Mouse (Mus musculus): ENCODE data around the gene Mcfd2.
A peak's percentile ranks its signal among the peaks of the same experiment; 100 is the strongest.
"Not testable (repeated sequence)": the region's sequence is repeated elsewhere in the genome, so short reads cannot be mapped to it uniquely, and the experiment has no call there.

Gene Mcfd2

DNA sequence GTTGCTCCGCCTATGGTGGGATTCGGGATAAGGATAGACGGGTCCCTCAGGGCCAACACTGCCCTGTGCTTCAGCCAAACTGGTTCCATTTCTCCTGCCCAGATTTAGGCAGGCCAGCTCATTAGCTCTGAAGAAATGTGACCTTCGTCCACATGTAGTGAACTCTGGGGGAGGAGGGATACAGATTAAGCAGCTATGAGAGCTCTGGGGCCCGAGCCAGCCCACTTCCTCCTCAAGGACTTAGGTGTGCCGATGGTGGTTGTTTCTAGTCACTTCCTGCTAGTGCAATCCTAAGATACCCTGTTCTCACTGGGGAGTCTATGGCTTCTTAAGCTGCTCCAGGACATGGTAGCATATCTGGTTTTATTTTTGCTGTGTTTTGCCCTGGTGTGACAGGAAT, 33.2 kb upstream of the Mcfd2 start:
- peak; percentile 60 for DNase-seq (ENCODE audit: low read depth, low spot score)
- peaks cover 8% of the 10 kb centered on the region for H3K36me3 ChIP-seq (ENCODE audit: control insufficient read depth, insufficient read depth, low read length, poor library complexity, severe bottlenecking)

DNA sequence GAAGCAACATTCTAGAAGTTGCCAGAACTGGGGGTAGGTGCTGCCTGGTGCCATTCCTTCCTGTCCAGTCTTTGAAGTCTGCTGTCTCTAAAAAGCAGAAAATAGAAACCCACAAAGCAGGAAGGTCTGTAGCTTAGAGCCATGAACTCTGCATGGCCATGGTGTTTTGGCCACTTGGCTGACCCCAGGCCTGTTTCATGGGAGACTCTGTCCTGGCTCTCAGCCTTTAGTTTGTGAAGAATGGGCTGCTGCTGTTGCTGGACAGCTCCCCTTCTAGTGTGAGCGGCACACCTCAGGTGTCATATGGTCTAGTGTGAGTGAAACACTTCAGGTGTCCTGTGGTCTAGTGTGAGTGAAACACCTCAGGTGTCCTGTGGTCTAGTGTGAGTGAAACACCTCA, 31.0 kb upstream of the Mcfd2 start:
- H3K36me3 ChIP-seq (ENCODE audit: control insufficient read depth, insufficient read depth, low read length, poor library complexity, severe bottlenecking) = peaks cover 20% of the 10 kb centered on the region
- DNase-seq (ENCODE audit: low read depth, low spot score); H3K27me3 ChIP-seq (ENCODE audit: control insufficient read depth, insufficient read depth, low read length, poor library complexity, severe bottlenecking): not testable (repeated sequence)

More for the DNA sequence above, 33.2 kb upstream of the Mcfd2 start:
- no peaks in the 10 kb centered on the region for H3K27me3 ChIP-seq (ENCODE audit: control insufficient read depth, insufficient read depth, low read length, poor library complexity, severe bottlenecking)

DNA sequence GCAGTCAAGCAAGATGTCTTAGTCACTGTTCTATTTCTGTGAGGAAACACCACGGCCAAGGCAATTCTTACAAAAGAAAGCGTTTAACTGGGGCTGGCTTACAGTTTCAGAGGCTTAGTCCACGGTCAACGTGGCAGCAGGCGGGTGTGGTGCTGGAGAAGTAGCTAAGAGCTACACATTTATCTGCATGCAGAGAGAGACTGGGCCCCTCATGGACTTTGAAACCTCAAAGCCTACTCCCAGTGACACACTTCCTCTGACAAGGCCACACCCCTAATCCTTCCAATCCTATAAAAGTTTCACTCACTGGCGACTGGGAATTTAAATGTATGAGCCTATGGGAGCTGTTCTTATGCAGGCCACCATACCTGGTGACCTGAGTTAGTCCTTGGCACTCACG, 30.0 kb upstream of the Mcfd2 start:
- DNase-seq (ENCODE audit: low read depth, low spot score) = no peak
- H3K36me3 ChIP-seq (ENCODE audit: control insufficient read depth, insufficient read depth, low read length, poor library complexity, severe bottlenecking) = peaks cover 21% of the 10 kb centered on the region
- H3K27me3 ChIP-seq (ENCODE audit: control insufficient read depth, insufficient read depth, low read length, poor library complexity, severe bottlenecking) = no peaks in the 10 kb centered on the region

DNA sequence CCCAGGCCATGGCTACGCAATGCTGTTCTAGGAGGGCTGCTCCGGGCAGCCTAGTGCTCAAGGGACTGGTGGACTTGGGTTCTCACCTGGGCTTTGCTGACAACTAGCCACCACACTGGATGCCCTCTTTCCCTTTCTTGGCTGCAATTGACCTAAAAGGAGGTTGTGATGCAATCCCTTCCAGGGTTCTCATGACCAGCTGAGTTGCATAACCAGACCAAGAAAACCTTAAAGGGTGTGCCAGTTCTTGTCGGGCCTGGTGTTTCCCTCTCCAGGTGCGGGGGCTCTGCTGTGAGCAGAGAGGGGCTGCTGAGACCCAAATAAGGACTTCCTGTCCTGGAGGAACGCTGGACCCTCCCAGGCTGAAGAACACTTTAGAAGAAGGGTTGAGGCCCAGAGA, 27.4 kb upstream of the Mcfd2 start:
- H3K36me3 ChIP-seq (ENCODE audit: control insufficient read depth, insufficient read depth, low read length, poor library complexity, severe bottlenecking) = peaks cover 31% of the 10 kb centered on the region
- DNase-seq (ENCODE audit: low read depth, low spot score) = no peak

DNA sequence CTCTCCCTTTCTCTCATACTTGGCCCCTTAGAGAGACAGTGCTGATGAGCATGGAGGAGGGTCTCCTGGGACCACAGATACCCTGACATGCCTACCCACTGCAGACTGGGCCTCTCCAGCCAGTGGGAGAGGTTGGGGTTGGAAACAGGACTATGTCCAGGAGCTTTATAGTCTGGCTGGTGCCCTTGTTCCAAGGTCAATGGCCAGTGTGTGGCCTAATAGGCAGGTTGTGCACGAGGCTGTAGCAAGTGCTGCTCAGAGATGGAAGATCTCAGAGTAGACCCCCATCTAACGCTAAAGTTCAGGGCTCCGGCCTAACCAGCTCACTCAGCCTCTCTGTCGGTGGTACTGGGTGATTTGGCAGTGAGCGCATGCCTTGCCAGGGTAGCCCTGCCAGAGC, 26.0 kb upstream of the Mcfd2 start:
- Histone ChIP-seq H3K36me3 (ENCODE audit: control insufficient read depth, insufficient read depth, low read length, poor library complexity, severe bottlenecking) (peaks cover 31% of the 10 kb centered on the region), H3K27me3 (ENCODE audit: control insufficient read depth, insufficient read depth, low read length, poor library complexity, severe bottlenecking) (no peaks in the 10 kb centered on the region)
- DNase-seq (ENCODE audit: low read depth, low spot score) = no peak

More for the DNA sequence above, 27.4 kb upstream of the Mcfd2 start:
- no peaks in the 10 kb centered on the region for H3K27me3 ChIP-seq (ENCODE audit: control insufficient read depth, insufficient read depth, low read length, poor library complexity, severe bottlenecking)

DNA sequence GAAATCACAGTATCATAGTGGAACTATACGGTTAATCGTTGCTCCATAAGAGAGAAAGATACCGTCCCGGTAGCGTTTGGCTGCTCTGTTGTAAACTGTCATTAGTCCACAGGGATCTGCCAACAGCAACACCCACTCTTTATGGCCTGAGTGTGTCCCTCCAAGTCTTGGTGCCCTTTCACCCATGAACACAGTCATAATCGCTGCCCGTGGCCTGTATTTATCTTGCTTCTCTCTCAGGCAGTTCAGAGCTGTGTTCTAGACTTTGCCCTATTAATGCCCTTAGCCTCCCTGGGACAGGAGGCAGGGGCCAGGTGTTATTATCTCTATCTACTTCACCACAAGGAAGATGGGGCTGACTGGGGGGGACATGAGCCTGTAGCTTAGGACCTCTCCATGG, 25.3 kb upstream of the Mcfd2 start:
- no peak for DNase-seq (ENCODE audit: low read depth, low spot score)
- Histone ChIP-seq H3K27me3 (ENCODE audit: control insufficient read depth, insufficient read depth, low read length, poor library complexity, severe bottlenecking) (no peaks in the 10 kb centered on the region), H3K36me3 (ENCODE audit: control insufficient read depth, insufficient read depth, low read length, poor library complexity, severe bottlenecking) (peaks cover 29% of the 10 kb centered on the region)

DNA sequence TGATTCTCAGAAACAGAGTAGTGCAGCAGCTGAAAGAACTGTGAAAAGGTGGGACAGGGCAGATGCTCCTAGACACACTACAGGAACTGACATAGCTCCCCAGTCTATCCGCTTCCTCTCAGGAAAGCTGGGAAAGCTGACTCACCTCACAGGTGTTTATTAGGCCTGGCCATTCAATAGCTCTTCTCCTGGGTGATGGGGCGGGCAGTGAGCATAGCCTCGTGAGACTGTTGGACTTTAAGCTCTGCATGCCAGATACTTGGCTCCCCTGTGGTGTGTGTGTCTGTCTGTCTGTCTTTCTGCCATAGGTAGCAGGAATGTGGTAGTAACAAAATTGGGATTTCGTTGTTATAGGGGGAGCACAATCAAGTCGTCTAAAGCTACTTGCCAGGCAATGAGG, 23.6 kb upstream of the Mcfd2 start:
- DNase-seq (ENCODE audit: low read depth, low spot score) = no peak
- Histone ChIP-seq H3K27me3 (ENCODE audit: control insufficient read depth, insufficient read depth, low read length, poor library complexity, severe bottlenecking) (no peaks in the 10 kb centered on the region), H3K36me3 (ENCODE audit: control insufficient read depth, insufficient read depth, low read length, poor library complexity, severe bottlenecking) (peaks cover 22% of the 10 kb centered on the region)

DNA sequence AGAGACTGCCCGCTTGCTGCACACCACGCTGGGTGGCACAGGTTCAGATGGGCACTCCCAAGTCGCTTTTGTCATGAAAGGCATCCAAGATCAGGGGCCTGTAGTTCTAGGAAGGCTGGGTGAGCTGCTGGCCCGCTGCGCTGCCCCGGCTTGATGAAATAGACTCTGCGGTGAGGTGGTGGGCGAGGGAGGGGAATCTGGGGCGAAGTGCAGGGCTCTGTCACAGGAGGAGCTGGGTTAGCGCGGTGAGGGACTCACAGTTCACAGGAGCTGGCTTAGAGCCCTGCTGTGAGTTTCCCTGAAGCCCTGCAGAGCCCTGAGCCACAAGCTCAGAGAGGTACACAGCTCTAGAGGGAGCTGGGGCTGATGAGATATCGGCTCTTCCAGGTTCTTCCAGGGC, 22.4 kb upstream of the Mcfd2 start:
- Histone ChIP-seq H3K27me3 (ENCODE audit: control insufficient read depth, insufficient read depth, low read length, poor library complexity, severe bottlenecking) (no peaks in the 10 kb centered on the region), H3K36me3 (ENCODE audit: control insufficient read depth, insufficient read depth, low read length, poor library complexity, severe bottlenecking) (peaks cover 21% of the 10 kb centered on the region)
- DNase-seq (ENCODE audit: low read depth, low spot score) = no peak

DNA sequence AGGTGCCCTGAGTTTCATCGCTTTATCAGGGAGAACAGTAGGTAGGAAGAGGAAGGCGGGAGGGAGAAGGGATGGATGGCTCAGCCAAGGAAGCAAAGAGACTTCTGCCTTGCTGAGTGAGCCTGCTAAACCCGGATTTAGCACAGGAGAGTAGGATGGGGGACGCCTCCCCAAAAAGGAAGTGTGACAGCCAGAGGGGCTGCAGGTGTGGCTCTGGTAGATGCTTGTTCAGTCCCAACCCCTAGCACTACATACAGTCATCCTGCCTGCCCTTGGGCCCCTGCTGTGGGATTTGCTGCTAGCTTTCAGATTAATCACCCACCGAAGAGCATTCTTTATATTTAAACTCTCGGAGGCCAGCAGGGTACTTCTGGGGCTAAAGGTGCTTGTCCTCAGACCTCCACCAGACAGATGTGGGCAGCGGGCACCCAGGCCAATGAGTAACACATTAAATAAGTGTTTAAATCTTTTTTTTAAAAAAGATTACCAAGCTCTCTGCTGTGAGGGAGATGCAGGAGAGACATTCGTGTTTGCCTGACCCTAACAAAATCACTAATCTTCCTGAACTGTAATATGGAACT, 21.6 kb upstream of the Mcfd2 start:
- Histone ChIP-seq H3K36me3 (ENCODE audit: control insufficient read depth, insufficient read depth, low read length, poor library complexity, severe bottlenecking) (peaks cover 14% of the 10 kb centered on the region), H3K27me3 (ENCODE audit: control insufficient read depth, insufficient read depth, low read length, poor library complexity, severe bottlenecking) (no peaks in the 10 kb centered on the region)
- no peak for DNase-seq (ENCODE audit: low read depth, low spot score)

DNA sequence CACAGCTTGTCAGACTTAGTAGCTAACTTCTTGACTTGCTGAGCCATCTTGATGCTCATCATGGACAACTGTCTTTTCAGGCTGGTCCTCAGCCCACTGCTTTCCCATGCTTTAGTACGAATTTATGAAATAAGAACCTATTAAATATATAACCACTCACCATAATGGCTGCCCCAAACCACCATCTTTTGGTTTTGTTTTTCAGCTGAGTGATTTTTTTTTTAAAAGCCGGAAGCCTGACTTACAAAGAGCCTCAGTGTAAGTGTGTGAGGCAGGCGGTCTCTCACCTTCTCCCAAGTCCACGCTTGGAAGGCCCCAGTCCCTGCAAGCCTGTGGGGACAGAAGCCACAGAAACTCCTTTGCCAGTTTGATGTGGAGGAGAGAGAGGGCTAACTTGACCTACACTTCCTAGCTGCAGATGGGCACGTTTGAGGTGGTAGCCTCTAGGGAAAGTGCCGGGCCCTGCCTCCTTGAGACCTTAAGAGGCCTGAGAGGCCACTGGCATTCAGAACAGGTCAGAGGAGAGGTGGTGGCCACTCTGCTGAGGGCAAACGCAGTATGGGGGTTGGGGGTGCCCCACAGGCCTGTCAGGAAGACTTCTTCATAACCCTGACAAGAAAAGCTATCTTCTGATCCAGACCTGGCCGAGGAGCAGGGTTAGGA, 20.9 kb upstream of the Mcfd2 start:
- peak; percentile 26 for DNase-seq (ENCODE audit: low read depth, low spot score)
- Histone ChIP-seq H3K36me3 (ENCODE audit: control insufficient read depth, insufficient read depth, low read length, poor library complexity, severe bottlenecking) (peaks cover 11% of the 10 kb centered on the region), H3K27me3 (ENCODE audit: control insufficient read depth, insufficient read depth, low read length, poor library complexity, severe bottlenecking) (no peaks in the 10 kb centered on the region)

DNA sequence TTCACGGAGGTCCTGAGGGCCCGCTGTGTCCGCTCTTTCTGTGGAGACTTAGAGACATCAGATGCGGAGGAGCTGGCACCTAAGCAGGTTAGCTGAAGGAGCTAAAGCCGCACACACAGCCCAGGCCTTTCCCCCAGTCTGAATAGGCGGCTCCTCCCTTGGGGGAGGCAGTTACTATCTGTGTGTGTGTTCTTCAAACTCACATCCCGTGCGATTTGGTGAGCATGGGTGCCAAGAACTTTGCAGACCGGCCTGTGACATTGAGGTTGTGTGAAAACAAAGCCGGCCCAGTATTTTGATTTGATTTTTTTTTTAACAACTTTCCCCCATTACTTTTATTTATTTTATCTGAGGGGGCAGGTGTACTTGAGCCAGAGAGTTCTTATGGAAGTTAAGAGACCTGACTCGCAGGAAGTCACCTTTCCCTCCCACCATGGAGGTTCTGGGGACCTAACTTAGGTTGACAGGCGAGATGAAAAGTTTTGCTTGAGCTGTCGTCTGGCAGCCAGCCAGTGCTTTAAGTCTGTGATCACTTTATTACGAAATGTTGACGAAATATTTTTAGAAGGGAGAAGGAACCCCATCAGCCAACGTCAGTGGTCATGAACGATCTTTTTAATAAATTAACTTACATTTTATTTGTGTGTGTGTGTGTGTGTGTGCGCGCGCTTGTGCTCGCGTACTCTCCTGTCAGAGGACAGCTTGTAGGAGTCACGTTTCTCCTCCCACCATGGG, 20.2 kb upstream of the Mcfd2 start:
- Histone ChIP-seq H3K36me3 (ENCODE audit: control insufficient read depth, insufficient read depth, low read length, poor library complexity, severe bottlenecking) (peaks cover 10% of the 10 kb centered on the region), H3K27me3 (ENCODE audit: control insufficient read depth, insufficient read depth, low read length, poor library complexity, severe bottlenecking) (no peaks in the 10 kb centered on the region)
- DNase-seq (ENCODE audit: low read depth, low spot score) = peak; percentile 39

DNA sequence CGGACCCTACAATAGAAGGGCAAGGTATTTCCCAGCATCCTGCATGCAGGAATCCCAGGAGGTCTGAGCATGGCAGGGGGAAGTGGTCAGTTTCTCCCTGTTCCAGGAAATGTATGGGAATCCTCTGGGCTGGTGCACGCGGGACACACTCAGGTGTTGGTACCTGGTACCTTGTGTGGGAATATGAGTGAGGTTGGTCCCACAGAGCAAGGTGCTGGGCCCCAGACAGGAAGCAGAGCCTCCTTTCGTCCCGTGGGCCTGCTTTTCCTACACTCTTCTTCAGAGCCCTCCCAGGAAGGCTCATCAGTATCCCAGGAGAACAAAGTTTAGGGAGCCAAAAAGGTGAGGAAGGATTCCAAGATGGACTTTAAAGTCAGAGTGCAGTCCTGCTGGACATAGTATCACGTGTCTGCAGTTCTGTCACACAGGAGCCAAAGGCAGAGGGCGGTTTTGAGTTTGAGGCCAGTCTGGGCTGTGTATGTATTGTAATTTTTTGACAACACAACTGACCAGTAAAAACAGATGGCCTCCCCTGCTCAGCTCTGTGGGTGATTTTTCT, 18.8 kb upstream of the Mcfd2 start:
- H3K36me3 ChIP-seq (ENCODE audit: control insufficient read depth, insufficient read depth, low read length, poor library complexity, severe bottlenecking) = peaks cover 3% of the 10 kb centered on the region
- no peak for DNase-seq (ENCODE audit: low read depth, low spot score)
- H3K27me3 ChIP-seq (ENCODE audit: control insufficient read depth, insufficient read depth, low read length, poor library complexity, severe bottlenecking) = no peaks in the 10 kb centered on the region

DNA sequence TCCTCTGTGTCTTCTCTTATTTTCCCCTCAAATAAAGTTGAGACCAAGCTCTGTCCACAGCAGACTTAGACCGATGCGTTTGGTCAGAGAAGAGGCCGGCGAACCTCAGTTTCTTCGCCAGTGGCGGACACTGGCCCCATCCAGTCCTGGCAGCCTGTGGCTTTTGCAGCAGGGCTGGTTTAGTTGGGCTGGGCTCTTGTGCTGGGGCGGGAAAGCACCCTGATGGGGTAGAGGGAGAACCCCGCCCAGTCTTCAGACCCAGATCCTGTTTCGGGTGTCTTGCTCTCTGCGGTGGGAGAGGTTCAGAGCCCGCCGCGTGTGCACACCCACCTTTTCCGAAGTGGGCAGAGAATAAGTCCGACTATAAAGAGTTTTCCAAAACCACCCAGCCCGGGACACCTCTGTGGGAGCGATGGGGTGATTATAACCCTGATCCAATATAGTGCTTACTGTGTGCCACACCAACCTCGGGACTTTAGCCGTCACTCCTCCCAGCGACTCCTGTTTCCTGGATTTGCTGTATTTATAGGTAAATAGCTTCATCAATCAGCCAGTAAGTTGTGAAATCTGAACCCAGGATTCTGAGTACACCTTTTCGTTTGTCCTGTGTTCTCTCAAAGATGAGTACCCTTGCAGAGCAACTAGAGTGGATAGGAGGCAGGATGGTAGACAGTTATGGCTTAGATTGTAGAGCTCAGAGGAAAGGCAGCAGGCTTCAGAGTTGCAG, 18.2 kb upstream of the Mcfd2 start:
- no peaks in the 10 kb centered on the region for H3K27me3 ChIP-seq (ENCODE audit: control insufficient read depth, insufficient read depth, low read length, poor library complexity, severe bottlenecking)
- peak; percentile 85 for DNase-seq (ENCODE audit: low read depth, low spot score)
- peaks cover 3% of the 10 kb centered on the region for H3K36me3 ChIP-seq (ENCODE audit: control insufficient read depth, insufficient read depth, low read length, poor library complexity, severe bottlenecking)

DNA sequence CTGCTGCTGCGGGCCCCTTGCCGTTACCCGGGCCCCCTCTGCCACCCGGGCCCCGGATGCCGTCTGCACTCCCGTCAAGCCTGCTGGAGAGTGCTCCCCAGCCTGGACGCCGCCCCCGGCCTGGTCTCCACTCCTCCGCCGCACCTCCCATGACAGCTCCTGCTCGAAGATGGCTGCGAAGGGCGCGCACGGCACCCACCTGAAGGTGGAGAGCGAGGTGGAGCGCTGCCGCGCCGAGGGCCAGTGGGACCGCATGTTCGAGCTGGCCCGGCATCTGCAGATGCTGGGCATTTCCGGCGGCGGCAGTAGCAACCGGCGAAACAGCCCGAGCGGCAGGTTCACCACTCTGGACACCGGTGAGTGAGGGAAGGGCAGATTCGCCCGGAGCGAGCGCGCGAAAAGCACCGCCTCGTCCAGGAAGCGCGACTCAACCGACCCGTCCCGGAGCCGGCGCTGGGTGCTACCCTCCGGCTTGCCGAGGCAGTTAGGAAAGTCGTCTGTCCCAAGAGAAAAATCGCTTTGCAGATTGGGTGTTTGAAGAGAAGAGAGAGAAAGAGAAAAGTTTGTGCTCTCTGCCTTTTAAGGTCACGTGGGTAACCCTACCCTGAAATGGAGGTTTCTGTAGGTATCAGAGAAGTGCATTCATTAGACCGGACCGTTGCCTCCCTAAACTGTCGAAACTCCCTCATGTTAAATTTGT, 17.5 kb upstream of the Mcfd2 start:
- H3K27me3 ChIP-seq (ENCODE audit: control insufficient read depth, insufficient read depth, low read length, poor library complexity, severe bottlenecking) = no peaks in the 10 kb centered on the region
- H3K36me3 ChIP-seq (ENCODE audit: control insufficient read depth, insufficient read depth, low read length, poor library complexity, severe bottlenecking) = no peaks in the 10 kb centered on the region; the same call in none of the 2 replicates
- peak; percentile 65 for DNase-seq (ENCODE audit: low read depth, low spot score)

Data from splenic B cell, adult 2 months (primary cell).